Mouse (Mus musculus) heart, postnatal 4 days (tissue): ENCODE measurements around the gene Tpm1. TPM values are rescaled to one million over a fixed set of nuclear protein-coding genes. Genes with fewer than 3 reads are reported as not detected.
A peak's percentile ranks its signal among the peaks of the same experiment; 100 is the strongest.

ENCODE experiments used
- DNase-seq: peaks from one replicate; pipeline ENCODE4 v3.0.0; 2021
- total RNA-seq, 2 experiments: library from RNA; stranded (reverse); gene quantifications; 2 replicates each; pipeline ENCODE4 v1.2.3; 2021

The Tpm1 gene
- total RNA-seq, 2 experiments from 2014 or later, result 7,269 to 8,107 TPM

GRCm38 (mm10) chr9:67046881-67047605, 2.2 kb downstream of the Tpm1 start:
- peak; percentile 63 for DNase-seq

GRCm38 (mm10) chr9:67045966-67046602, 3.1 kb downstream of the Tpm1 start:
- DNase-seq, result no peak

GRCm38 (mm10) chr9:67045306-67045675, 3.9 kb downstream of the Tpm1 start:
- DNase-seq, result no peak

- peak; percentile 77 for DNase-seq
Observed at GRCm38 (mm10) chr9:67044551-67045305, 4.5 kb downstream of the Tpm1 start.

GRCm38 (mm10) chr9:67043231-67044199, 5.7 kb downstream of the Tpm1 start:
- peak; percentile 99 for DNase-seq

GRCm38 (mm10) chr9:67042813-67043207, 6.4 kb downstream of the Tpm1 start:
- DNase-seq, result no peak

GRCm38 (mm10) chr9:67041840-67042812, 7.1 kb downstream of the Tpm1 start:
- no peak for DNase-seq

- DNase-seq, result no peak
Observed at GRCm38 (mm10) chr9:67040963-67041839, 8.0 kb downstream of the Tpm1 start.

GRCm38 (mm10) chr9:67039867-67040266, 9.3 kb downstream of the Tpm1 start:
- no peak for DNase-seq

GRCm38 (mm10) chr9:67038686-67039085, 10.5 kb downstream of the Tpm1 start:
- no peak for DNase-seq

GRCm38 (mm10) chr9:67037666-67038065, 11.5 kb downstream of the Tpm1 start:
- no peak for DNase-seq

GRCm38 (mm10) chr9:67036527-67037118, 12.6 kb downstream of the Tpm1 start:
- DNase-seq, result no peak

- peak; percentile 70 for DNase-seq
Observed at GRCm38 (mm10) chr9:67035957-67036451, 13.2 kb downstream of the Tpm1 start.

GRCm38 (mm10) chr9:67034677-67035076, 14.5 kb downstream of the Tpm1 start:
- DNase-seq, result no peak

- DNase-seq, result no peak
Observed at GRCm38 (mm10) chr9:67033016-67033415, 16.2 kb downstream of the Tpm1 start.

GRCm38 (mm10) chr9:67032611-67033010, 16.6 kb downstream of the Tpm1 start:
- DNase-seq, result no peak

- no peak for DNase-seq
Observed at GRCm38 (mm10) chr9:67029518-67029917, 19.7 kb downstream of the Tpm1 start.

- DNase-seq, result no peak
Observed at GRCm38 (mm10) chr9:67028929-67029328, 20.3 kb downstream of the Tpm1 start.

- no peak for DNase-seq
Observed at GRCm38 (mm10) chr9:67028133-67028724, 21.0 kb downstream of the Tpm1 start.
